Mouse (Mus musculus) heart, embryonic 11.5 days (tissue): ENCODE results near the gene Dlx6. TPM values are rescaled to one million over a fixed set of nuclear protein-coding genes. Genes with fewer than 3 reads are reported as not detected.

Experiments used
- ATAC-seq: fragments of 200-750 bp; cut with Nextera tagmentation; replicated peaks from 2 replicates; pipeline ENCODE4 v1.8.0; 2017; ENCODE audit warnings: moderate library complexity; ENCODE audit not compliant: insufficient number of reproducible peaks, low FRiP score, low TSS enrichment
- H3K27ac ChIP-seq: fragments of 300-500 bp; sonication (generic); 2 replicates; pipeline ENCODE4 v1.5.1; 2014; ENCODE audit warnings: mild to moderate bottlenecking, low read depth, low read length
- H3K27me3 ChIP-seq: fragments of 300-500 bp; sonication (generic); 2 replicates; pipeline ENCODE4 v1.6.1; 2014; ENCODE audit warnings: mild to moderate bottlenecking, low read length, mixed read lengths; ENCODE audit not compliant: control insufficient read depth, insufficient read depth
- H3K36me3 ChIP-seq: fragments of 300-500 bp; sonication (generic); 2 replicates; pipeline ENCODE4 v1.6.1; 2014; ENCODE audit warnings: mild to moderate bottlenecking, low read length, moderate library complexity, mixed read lengths; ENCODE audit not compliant: control insufficient read depth, insufficient read depth
- H3K4me1 ChIP-seq: fragments of 300-500 bp; sonication (generic); 2 replicates; pipeline ENCODE4 v1.6.1; 2014; ENCODE audit warnings: low read length; ENCODE audit not compliant: control insufficient read depth, insufficient read depth
- H3K4me2 ChIP-seq: fragments of 300-500 bp; sonication (generic); 2 replicates; pipeline ENCODE4 v1.6.1; 2014; ENCODE audit warnings: mild to moderate bottlenecking, moderate library complexity
- H3K4me3 ChIP-seq: fragments of 300-500 bp; sonication (generic); 2 replicates; pipeline ENCODE4 v1.5.1; 2014; ENCODE audit warnings: low read depth, low read length
- H3K9ac ChIP-seq: fragments of 300-500 bp; sonication (generic); 2 replicates; pipeline ENCODE4 v1.6.1; 2014; ENCODE audit warnings: mild to moderate bottlenecking, low read depth, low read length, moderate library complexity
- H3K9me3 ChIP-seq: fragments of 300-500 bp; sonication (generic); replicated peaks from 2 replicates; pipeline ENCODE4 v1.6.1; 2016; ENCODE audit warnings: low read length; ENCODE audit not compliant: control insufficient read depth
- WGBS: fragments of 180-500 bp; shearing (Covaris S2); extraction: QIAGEN DNeasy Blood & Tissue Kit; methylation state at CpG from one replicate; pipeline ENCODE4 v1.1.7; 2014; ENCODE audit not compliant: insufficient replicate concordance; 5-methylcytosine and 5-hydroxymethylcytosine counted together
- polyA plus RNA-seq: library from polyadenylated mRNA; unstranded; fragments of >200 nt; fragmentation: Nextera tagmentation; extraction: Ambion mirVana; gene quantifications from 2 replicates; pipeline ENCODE4 v1.2.1, GENCODE M21; 2014

The Dlx6 gene
- polyA plus RNA-seq, 1 experiment from 2014 or later, result 0.47 TPM

DNA sequence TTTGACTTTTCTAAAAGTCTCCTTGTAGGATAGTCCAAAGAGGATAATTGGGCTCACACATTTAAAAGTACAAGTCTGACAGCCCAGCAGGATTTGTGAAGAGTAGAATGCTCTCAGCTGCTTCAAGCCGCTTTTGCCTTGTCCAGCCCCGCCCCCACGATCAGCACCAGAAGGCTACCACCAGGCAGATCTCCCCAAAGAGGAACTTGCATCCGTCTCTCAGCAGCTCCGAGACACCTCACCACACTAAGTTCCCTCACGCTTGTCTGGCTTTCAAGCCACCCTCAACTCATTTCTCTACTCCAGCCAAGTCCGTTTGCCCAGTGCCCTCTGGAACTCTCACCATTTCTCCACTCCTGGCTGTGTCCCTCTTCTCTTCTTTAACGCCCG lies 52.4 kb downstream of the Dlx6 start:
- H3K9me3 ChIP-seq, result no peaks in the 10 kb centered on the region
- no peak overlapping the region for H3K27ac ChIP-seq
- 41% methylated on average over 9 of the region's 9 CpGs for WGBS
- ATAC-seq, result no peak
- no peaks in the 10 kb centered on the region for H3K4me1 ChIP-seq
- H3K4me3 ChIP-seq, result no peak overlapping the region
- no peaks in the 10 kb centered on the region for H3K27me3 ChIP-seq
- no peaks in the 10 kb centered on the region for H3K36me3 ChIP-seq
- H3K9ac ChIP-seq, result no peak overlapping the region
- no peak overlapping the region for H3K4me2 ChIP-seq

- WGBS, result 86% methylated on average over 4 of the region's 4 CpGs
- Histone ChIP-seq H3K27ac (no peak overlapping the region), H3K4me3 (no peak overlapping the region), H3K27me3 (no peaks in the 10 kb centered on the region), H3K4me2 (no peak overlapping the region), H3K4me1 (no peaks in the 10 kb centered on the region), H3K9ac (no peak overlapping the region), H3K36me3 (no peaks in the 10 kb centered on the region), H3K9me3 (no peaks in the 10 kb centered on the region)
- no peak for ATAC-seq
Observed at GRCm38 (mm10) chr6:6917334-6917733, 54.2 kb downstream of the Dlx6 start.

Other genes with a start within 250 kb of the Dlx6 start
- 0.93 and 1.2 TPM in 2 replicates for gene Dlx5, start 18.8 kb downstream of the Dlx6 start, polyA plus RNA-seq
- 5.7 and 5.8 TPM in 2 replicates for gene Sdhaf3, start 92.7 kb downstream of the Dlx6 start, polyA plus RNA-seq